8 mouse cellular contexts compared by ENCODE assay signal in genomic region chr13:23424494-23425325, GRCm38 (mm10). TPM values are rescaled to one million over a fixed set of nuclear protein-coding genes. Genes with fewer than 3 reads are reported as not detected.
DNase-seq lines count a peak whose midpoint lies in the region; ATAC-seq and TF ChIP-seq lines count a peak whose summit lies in the region.

No protein-coding gene starts in this region.

- intact Hi-C loops in heart, postnatal 25 days (cut with DNase I), result loop anchor here (2.0 to 5.0 kb wide), 2 partner anchors 57 to 172 kb away; partner anchors contain the start of gene Zfp322a

- DNase-seq in G1E (ENCODE audit: low spot score), result peak; percentile 50
- peak; percentile 90 for DNase-seq in cerebellum, adult 11-12 months
- DNase-seq in heart, postnatal 25 days (ENCODE audit: low spot score), result peak; percentile 83
- DNase-seq in layer of hippocampus, adult 18-20 months (ENCODE audit: low spot score in 2 of 2), result peak; percentile 71 to 93
- DNase-seq in liver, postnatal 0 days, result peak; percentile 93
- DNase-seq in testis, postnatal 10 days (ENCODE audit: low spot score), result peak; percentile 92

- H3K4me2 ChIP-seq in forebrain, embryonic 16.5 days (ENCODE audit: low read length), result peak overlapping the region; percentile 66
- peak overlapping the region; percentile 95 for H3K4me2 ChIP-seq in liver, postnatal 0 days (ENCODE audit: low read depth, low read length)
- H3K4me2 ChIP-seq in neural tube, embryonic 12.5 days (replicated peaks), result peak overlapping the region; percentile 94

- peaks cover 31% of the 10 kb centered on the region for H3K36me3 ChIP-seq in G1E (replicated peaks)
- peaks cover 8% of the 10 kb centered on the region; the same call in 1 of the 2 replicates for H3K36me3 ChIP-seq in forebrain, embryonic 16.5 days (ENCODE audit: control insufficient read depth, insufficient read depth)
- H3K36me3 ChIP-seq in liver, postnatal 0 days (replicated peaks; ENCODE audit: insufficient read depth, low read length), result 0 out of 2 replicates have a peak, but pooled peaks cover under 1% of the 10 kb centered on the region
- H3K36me3 ChIP-seq in neural tube, embryonic 12.5 days, result peaks cover 25% of the 10 kb centered on the region

- peaks cover 60% of the 10 kb centered on the region for H3K4me1 ChIP-seq in G1E (ENCODE audit: insufficient read depth, low read depth, low read length)
- peaks cover 25% of the 10 kb centered on the region for H3K4me1 ChIP-seq in forebrain, embryonic 16.5 days (replicated peaks; ENCODE audit: control insufficient read depth, insufficient read depth, low read length)
- 0 out of 2 replicates have a peak, but pooled peaks cover 6% of the 10 kb centered on the region for H3K4me1 ChIP-seq in liver, postnatal 0 days (ENCODE audit: insufficient read depth)
- peaks cover 17% of the 10 kb centered on the region for H3K4me1 ChIP-seq in neural tube, embryonic 12.5 days

- H3K4me3 ChIP-seq in G1E (ENCODE audit: low read depth, low read length), result peak overlapping the region; percentile 68
- H3K4me3 ChIP-seq in forebrain, embryonic 16.5 days (replicated peaks; ENCODE audit: low read length), result peak overlapping the region; percentile 43
- peak overlapping the region; percentile 96 for H3K4me3 ChIP-seq in liver, postnatal 0 days (ENCODE audit: low read depth, low read length)
- H3K4me3 ChIP-seq in neural tube, embryonic 12.5 days, result peak overlapping the region; percentile 26

- H3K9ac ChIP-seq in forebrain, embryonic 16.5 days (replicated peaks; ENCODE audit: low read depth, low read length), result peak overlapping the region; percentile 60
- H3K9ac ChIP-seq in liver, postnatal 0 days (replicated peaks), result 0 out of 2 replicates have a peak overlapping the region, but pooled peaks have one; percentile 8
- 0 out of 2 replicates have a peak overlapping the region, but pooled peaks have one; percentile 29 for H3K9ac ChIP-seq in neural tube, embryonic 12.5 days

- WGBS in forebrain, embryonic 16.5 days, result 2% methylated on average over 25 of the region's 25 CpGs
- WGBS in liver, postnatal 0 days (ENCODE audit: insufficient replicate concordance), result 2% methylated on average over 25 of the region's 25 CpGs
- 2% methylated on average over 25 of the region's 25 CpGs for WGBS in neural tube, embryonic 12.5 days

- peak; percentile 82 for TF ChIP-seq CTCF in G1E (IDR thresholded peaks at IDR 0.05; ENCODE audit: low read depth, low read length)
- peak; percentile 99 for TF ChIP-seq CTCF in liver, postnatal 0 days (IDR thresholded peaks at IDR 0.05; ENCODE audit: low read depth)

- no peaks in the 10 kb centered on the region for H3K27me3 ChIP-seq in G1E (ENCODE audit: insufficient read depth, low read length)
- H3K27me3 ChIP-seq in forebrain, embryonic 16.5 days (replicated peaks; ENCODE audit: control insufficient read depth, insufficient read depth, low read length), result no peaks in the 10 kb centered on the region
- H3K27me3 ChIP-seq in liver, postnatal 0 days (ENCODE audit: insufficient read depth, low read length), result no peaks in the 10 kb centered on the region
- no peaks in the 10 kb centered on the region for H3K27me3 ChIP-seq in neural tube, embryonic 12.5 days (replicated peaks)

- H3K27ac ChIP-seq in forebrain, embryonic 16.5 days (ENCODE audit: low read length), result 0 out of 2 replicates have a peak overlapping the region, but pooled peaks have one; percentile 31
- H3K27ac ChIP-seq in liver, postnatal 0 days (ENCODE audit: low read depth), result peak overlapping the region; percentile 52; the same call in 1 of the 2 replicates
- H3K27ac ChIP-seq in neural tube, embryonic 12.5 days, result no peak overlapping the region

- no peak for TF ChIP-seq EP300 in liver, postnatal 0 days (IDR thresholded peaks at IDR 0.05; ENCODE audit: low read depth)

- peak; percentile 56 for ATAC-seq in G1E (ENCODE audit: extremely low read depth, insufficient number of reproducible peaks, low FRiP score, poor library complexity, severe bottlenecking)
- peak; percentile 79 for ATAC-seq in forebrain, embryonic 16.5 days
- ATAC-seq in liver, postnatal 0 days, result peak; percentile 78
- ATAC-seq in neural tube, embryonic 12.5 days (ENCODE audit: low FRiP score, low read depth), result peak; percentile 91

- no peaks in the 10 kb centered on the region for H3K9me3 ChIP-seq in G1E (replicated peaks)
- no peaks in the 10 kb centered on the region for H3K9me3 ChIP-seq in forebrain, embryonic 16.5 days (ENCODE audit: control insufficient read depth, low read length)
- no peaks in the 10 kb centered on the region for H3K9me3 ChIP-seq in liver, postnatal 0 days (ENCODE audit: low read length)
- no peaks in the 10 kb centered on the region for H3K9me3 ChIP-seq in neural tube, embryonic 12.5 days

RNA-seq across cellular contexts. Expression of gene Abt1, which starts 1.0 kb away (rescaled TPM):
- 3.7 and 4.0 TPM in 2 replicates for total RNA-seq in G1E (2014; fragmentation: Nextera tagmentation)
- total RNA-seq in G1E (2017), result 9.5 and 11.4 TPM in 2 replicates
- 6.5 and 6.9 TPM in 2 replicates for polyA plus RNA-seq in G1E (2012)
- polyA plus RNA-seq in forebrain, embryonic 16.5 days (2015; fragmentation: Nextera tagmentation; extraction: Ambion mirVana), result 12.7 and 13.0 TPM in 2 replicates
- 1 to 10 TPM; 3.9 to 4.4 TPM for total RNA-seq in heart, postnatal 25 days (2021)
- 1 to 10 TPM; 8.8 to 9.5 TPM for total RNA-seq in layer of hippocampus, adult 18-20 months (2021)
- polyA plus RNA-seq in liver, postnatal 0 days (2015; fragmentation: Nextera tagmentation; extraction: Ambion mirVana), result 4.3 and 4.8 TPM in 2 replicates
- 11.4 TPM in 2 replicates for polyA plus RNA-seq in neural tube, embryonic 12.5 days (2016; fragmentation: Nextera tagmentation; extraction: Ambion mirVana)

RNA-seq across cellular contexts. Expression of gene Btn1a1, which starts 41.0 kb away (rescaled TPM):
- 18.3 and 31.6 TPM in 2 replicates for total RNA-seq in G1E (2014; fragmentation: Nextera tagmentation)
- 0.82 and 1.5 TPM in 2 replicates for total RNA-seq in G1E (2017)
- polyA plus RNA-seq in G1E (2012), result 0.75 and 0.80 TPM in 2 replicates
- polyA plus RNA-seq in forebrain, embryonic 16.5 days (2015; fragmentation: Nextera tagmentation; extraction: Ambion mirVana), result 0.06 and 0.22 TPM in 2 replicates
- not detected for total RNA-seq in heart, postnatal 25 days (2021)
- not detected for total RNA-seq in layer of hippocampus, adult 18-20 months (2021)
- polyA plus RNA-seq in liver, postnatal 0 days (2015; fragmentation: Nextera tagmentation; extraction: Ambion mirVana), result 0.92 and 0.96 TPM in 2 replicates
- not detected in 2 replicates for polyA plus RNA-seq in neural tube, embryonic 12.5 days (2016; fragmentation: Nextera tagmentation; extraction: Ambion mirVana)

RNA-seq across cellular contexts. Expression of gene Zfp322a, which starts 55.7 kb away (rescaled TPM):
- total RNA-seq in G1E (2014; fragmentation: Nextera tagmentation) (51.4 and 53.7 TPM in 2 replicates), G1E (2017) (83.0 and 110 TPM in 2 replicates)
- 1.2 and 1.4 TPM in 2 replicates for polyA plus RNA-seq in G1E (2012)
- polyA plus RNA-seq in forebrain, embryonic 16.5 days (2015; fragmentation: Nextera tagmentation; extraction: Ambion mirVana), result 62.5 and 72.6 TPM in 2 replicates
- total RNA-seq in heart, postnatal 25 days (2021), result 10 to 100 TPM; 16.8 to 20.2 TPM
- total RNA-seq in layer of hippocampus, adult 18-20 months (2021), result 10 to 100 TPM; 30.8 to 31.6 TPM
- polyA plus RNA-seq in liver, postnatal 0 days (2015; fragmentation: Nextera tagmentation; extraction: Ambion mirVana), result 7.4 and 9.5 TPM in 2 replicates
- polyA plus RNA-seq in neural tube, embryonic 12.5 days (2016; fragmentation: Nextera tagmentation; extraction: Ambion mirVana), result 51.9 and 57.7 TPM in 2 replicates

Comparison
In these comparisons a context has a peak if more than half of its experiments do, and no peak if none do; other contexts are left out.
1. H3K4me3 ChIP-seq: peak in every context shown above with its lines; median percentile 96 in liver, postnatal 0 days; 68 in G1E; 43 in forebrain, embryonic 16.5 days; 26 in neural tube, embryonic 12.5 days.
2. H3K9ac ChIP-seq: peak in every context shown above with its lines; median percentile 60 in forebrain, embryonic 16.5 days; 29 in neural tube, embryonic 12.5 days; 8 in liver, postnatal 0 days.